Mouse (Mus musculus) limb, embryonic 12.5 days (tissue): ENCODE data around the gene Olfr814. TPM values are rescaled to one million over a fixed set of nuclear protein-coding genes. Genes with fewer than 3 reads are reported as not detected.
"Not testable (repeated sequence)": the region's sequence is repeated elsewhere in the genome, so short reads cannot be mapped to it uniquely, and the experiment has no call there.

Experiments
- ATAC-seq: fragments of 200-750 bp; cut with Nextera tagmentation; 2 replicates; pipeline ENCODE4 v1.8.0; 2017; ENCODE audit warnings: low read depth, moderate TSS enrichment; ENCODE audit not compliant: insufficient number of reproducible peaks, insufficient read depth, low FRiP score, low TSS enrichment
- H3K27ac ChIP-seq: fragments of 300-500 bp; sonication (generic); 2 replicates; pipeline ENCODE4 v1.5.1; 2016; ENCODE audit warnings: mild to moderate bottlenecking, moderate library complexity
- H3K27me3 ChIP-seq: fragments of 300-500 bp; sonication (generic); 2 replicates; pipeline ENCODE4 v1.6.1; 2016; ENCODE audit warnings: mild to moderate bottlenecking, moderate library complexity
- H3K36me3 ChIP-seq: fragments of 300-500 bp; sonication (generic); 2 replicates; pipeline ENCODE4 v1.6.1; 2016; ENCODE audit warnings: mild to moderate bottlenecking, moderate library complexity
- H3K4me1 ChIP-seq: fragments of 300-500 bp; sonication (generic); replicated peaks from 2 replicates; pipeline ENCODE4 v1.6.1; 2016
- H3K4me2 ChIP-seq: fragments of 300-500 bp; sonication (generic); 2 replicates; pipeline ENCODE4 v1.6.1; 2016; ENCODE audit warnings: mild to moderate bottlenecking, moderate library complexity
- H3K4me3 ChIP-seq: fragments of 300-500 bp; sonication (generic); replicated peaks from 2 replicates; pipeline ENCODE4 v1.5.1; 2016; ENCODE audit warnings: mild to moderate bottlenecking
- H3K9ac ChIP-seq: fragments of 300-500 bp; sonication (generic); replicated peaks from 2 replicates; pipeline ENCODE4 v1.6.1; 2016; ENCODE audit warnings: mild to moderate bottlenecking, moderate library complexity
- H3K9me3 ChIP-seq: fragments of 300-500 bp; sonication (generic); 2 replicates; pipeline ENCODE4 v1.6.1; 2016; ENCODE audit warnings: mild to moderate bottlenecking, moderate library complexity
- WGBS: fragments of 180-500 bp; shearing (Covaris S2); methylation state at CpG from one replicate; pipeline ENCODE4 v1.1.7; 2016; 5-methylcytosine and 5-hydroxymethylcytosine counted together
- polyA plus RNA-seq: library from polyadenylated mRNA; unstranded; fragments of >200 nt; fragmentation: Nextera tagmentation; extraction: Ambion mirVana; gene quantifications from 2 replicates; pipeline ENCODE4 v1.2.1, GENCODE M21; 2016

Olfr814 gene
- not detected in 2 replicates for polyA plus RNA-seq

- H3K27me3 ChIP-seq, H3K27ac ChIP-seq, H3K9me3 ChIP-seq, ATAC-seq, H3K4me1 ChIP-seq, H3K4me3 ChIP-seq, H3K9ac ChIP-seq, H3K36me3 ChIP-seq, H3K4me2 ChIP-seq: not testable (repeated sequence)
- 57% methylated on average over 1 of the region's 1 CpGs for WGBS
Measured at GRCm38 (mm10) chr10:129879751-129880150, at the start of gene Olfr814. Olfr814 (minus strand) TSS chr10:129879851.

DNA sequence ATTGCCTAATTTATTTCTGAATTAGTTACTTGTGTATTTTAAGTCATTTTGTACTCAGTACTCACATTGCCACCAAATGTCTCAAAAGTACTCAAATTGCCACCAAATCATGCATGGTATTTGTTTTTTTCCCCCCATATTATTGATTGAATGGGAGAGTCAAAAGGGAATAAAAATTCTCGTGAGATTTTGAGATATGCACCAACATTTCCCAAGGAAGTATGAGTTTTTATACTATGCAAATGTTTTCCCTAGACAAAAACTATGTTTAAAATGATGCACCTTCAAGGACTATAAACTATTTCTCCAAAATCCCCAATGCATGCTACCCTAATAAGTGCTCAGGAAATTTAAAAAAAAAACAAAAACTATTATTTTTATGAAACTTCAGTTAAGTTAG is 35.8 kb upstream of the Olfr814 start, which contains the start of gene Olfr816:
Olfr816 (minus strand) TSS at position 101 of the 400 bp plus-strand sequence.
- ATAC-seq, result no peak

GRCm38 (mm10) chr10:129905767-129906166 is 26.1 kb upstream of the Olfr814 start, which contains the start of gene Olfr815:
Olfr815 (minus strand) TSS chr10:129905867.
- not testable (repeated sequence) for ATAC-seq, H3K4me2 ChIP-seq, H3K9me3 ChIP-seq, H3K36me3 ChIP-seq, H3K4me1 ChIP-seq, H3K27me3 ChIP-seq, H3K9ac ChIP-seq, H3K27ac ChIP-seq, H3K4me3 ChIP-seq
- whole genome bisulfite sequencing, result 57% methylated on average over 1 of the region's 1 CpGs

More for the DNA sequence above, 35.8 kb upstream of the Olfr814 start, which contains the start of gene Olfr816:
- 59% methylated on average over 1 of the region's 1 CpGs for WGBS
- no peak within 1 kb of the TSS for H3K27ac ChIP-seq
- H3K4me2 ChIP-seq, result no peak within 1 kb of the TSS
- H3K9me3 ChIP-seq, result no peaks in the 10 kb centered on the region
- H3K4me1 ChIP-seq, result no peaks in the 10 kb centered on the region
- H3K4me3 ChIP-seq, result no peak within 1 kb of the TSS
- no peak within 1 kb of the TSS for H3K9ac ChIP-seq
- H3K27me3 ChIP-seq, result no peaks in the 10 kb centered on the region
- no peaks in the 10 kb centered on the region for H3K36me3 ChIP-seq

- Histone ChIP-seq H3K36me3 (no peaks in the 10 kb centered on the region), H3K4me1 (no peaks in the 10 kb centered on the region), H3K9me3 (no peaks in the 10 kb centered on the region), H3K4me2 (no peak overlapping the region), H3K27ac (no peak overlapping the region), H3K27me3 (no peaks in the 10 kb centered on the region), H3K4me3 (no peak overlapping the region), H3K9ac (no peak overlapping the region)
- WGBS, result 90% methylated on average over 7 of the region's 7 CpGs
- ATAC-seq, result no peak
Measured at GRCm38 (mm10) chr10:129885934-129886333, 6.3 kb upstream of the Olfr814 start.

GRCm38 (mm10) chr10:129885496-129885895 is 5.8 kb upstream of the Olfr814 start:
- ATAC-seq, H3K4me3 ChIP-seq, H3K9ac ChIP-seq, H3K4me2 ChIP-seq, H3K27me3 ChIP-seq, H3K36me3 ChIP-seq, H3K4me1 ChIP-seq, H3K27ac ChIP-seq, H3K9me3 ChIP-seq: not testable (repeated sequence)
- 74% methylated on average over 6 of the region's 6 CpGs for whole genome bisulfite sequencing

- Histone ChIP-seq H3K4me2 (no peak within 1 kb of the TSS), H3K9ac (no peak within 1 kb of the TSS), H3K4me3 (no peak within 1 kb of the TSS), H3K9me3 (no peaks in the 10 kb centered on the region), H3K36me3 (no peaks in the 10 kb centered on the region), H3K27me3 (no peaks in the 10 kb centered on the region), H3K4me1 (no peaks in the 10 kb centered on the region), H3K27ac (no peak within 1 kb of the TSS)
- no peak for ATAC-seq
Measured at GRCm38 (mm10) chr10:129855067-129855466, 24.6 kb downstream of the Olfr814 start, which contains the start of gene Olfr813. Olfr813 (plus strand) TSS chr10:129855367.

DNA sequence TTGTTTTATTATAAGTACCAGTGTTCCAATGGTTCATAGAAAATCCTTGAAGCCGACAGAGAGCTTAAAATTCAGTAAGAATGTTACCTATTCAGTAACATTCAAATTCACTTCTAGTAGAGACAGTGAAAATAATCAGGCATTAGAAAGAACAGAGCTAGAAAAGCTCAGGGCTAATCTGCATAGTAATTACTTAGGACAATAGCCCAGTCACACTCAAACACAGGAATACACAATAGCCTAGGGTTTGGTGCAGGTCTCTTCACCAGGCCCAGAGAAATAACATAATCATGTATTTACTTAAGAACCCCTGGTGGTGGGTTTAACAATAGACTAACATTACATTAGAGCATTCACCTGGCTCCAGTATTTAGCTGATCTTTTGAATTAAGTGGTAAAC is 32.3 kb downstream of the Olfr814 start:
- Histone ChIP-seq H3K4me1 (no peaks in the 10 kb centered on the region), H3K27ac (no peak overlapping the region), H3K9ac (no peak overlapping the region), H3K4me2 (no peak overlapping the region), H3K9me3 (no peaks in the 10 kb centered on the region), H3K36me3 (no peaks in the 10 kb centered on the region), H3K4me3 (no peak overlapping the region), H3K27me3 (no peaks in the 10 kb centered on the region)
- WGBS, result 95% methylated on average over 1 of the region's 1 CpGs
- no peak for ATAC-seq

DNA sequence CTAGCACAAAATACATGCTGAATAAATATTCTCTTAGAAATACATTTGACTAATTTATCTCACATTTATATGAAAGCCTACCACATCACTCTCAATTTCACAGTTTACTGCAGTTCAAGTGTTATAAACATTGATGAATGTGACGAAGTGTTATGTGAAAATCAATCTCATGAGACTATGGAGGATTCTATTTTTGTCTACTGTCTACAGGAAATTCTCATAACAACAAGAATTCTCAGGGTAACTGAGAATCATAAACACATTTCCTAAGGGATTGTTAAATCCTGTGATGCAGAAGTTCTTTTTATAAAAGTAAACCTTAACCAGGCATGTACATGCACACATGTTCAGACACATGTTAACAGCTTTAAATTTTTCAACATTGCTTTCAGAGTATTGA is 33.7 kb downstream of the Olfr814 start, which contains the start of gene Olfr812:
Olfr812 (minus strand) TSS at position 101 of the 400 bp plus-strand sequence.
- H3K4me1 ChIP-seq, result no peaks in the 10 kb centered on the region
- no peak for ATAC-seq
- no peak within 1 kb of the TSS for H3K4me3 ChIP-seq
- H3K27me3 ChIP-seq, result no peaks in the 10 kb centered on the region
- no peaks in the 10 kb centered on the region for H3K36me3 ChIP-seq
- no peaks in the 10 kb centered on the region for H3K9me3 ChIP-seq
- WGBS, result 65% methylated on average over 1 of the region's 1 CpGs
- H3K9ac ChIP-seq, result no peak within 1 kb of the TSS
- no peak within 1 kb of the TSS for H3K4me2 ChIP-seq
- H3K27ac ChIP-seq, result no peak within 1 kb of the TSS

Other genes with a start within 250 kb of the Olfr814 start
- not detected in 2 replicates for gene Olfr799, start 242.4 kb downstream of the Olfr814 start, polyA plus RNA-seq
- not detected in 2 replicates for gene Olfr800, start 222.2 kb downstream of the Olfr814 start, polyA plus RNA-seq
- gene Olfr801, start 206.0 kb downstream of the Olfr814 start, polyA plus RNA-seq, result not detected in 2 replicates
- not detected in 2 replicates for gene Olfr802, start 191.7 kb downstream of the Olfr814 start, polyA plus RNA-seq
- not detected in 2 replicates for gene Olfr803, start 185.6 kb downstream of the Olfr814 start, polyA plus RNA-seq
- gene Olfr804, start 176.6 kb downstream of the Olfr814 start, polyA plus RNA-seq, result not detected in 2 replicates
- not detected in 2 replicates for gene Olfr805, start 150.5 kb downstream of the Olfr814 start, polyA plus RNA-seq
- not detected in 2 replicates for gene Olfr806, start 137.9 kb downstream of the Olfr814 start, polyA plus RNA-seq
- gene Olfr807, start 122.1 kb downstream of the Olfr814 start, polyA plus RNA-seq, result not detected in 2 replicates
- not detected in 2 replicates for gene Olfr808, start 114.4 kb downstream of the Olfr814 start, polyA plus RNA-seq
- not detected in 2 replicates for gene Olfr809, start 105.2 kb downstream of the Olfr814 start, polyA plus RNA-seq
- not detected in 2 replicates for gene Olfr810, start 84.9 kb downstream of the Olfr814 start, polyA plus RNA-seq
- not detected in 2 replicates for gene Olfr811, start 75.5 kb downstream of the Olfr814 start, polyA plus RNA-seq
- not detected in 2 replicates for gene Olfr812, start 33.8 kb downstream of the Olfr814 start, polyA plus RNA-seq
- gene Olfr813, start 24.5 kb downstream of the Olfr814 start, polyA plus RNA-seq, result not detected in 2 replicates
- gene Olfr815, start 26.0 kb upstream of the Olfr814 start, polyA plus RNA-seq, result not detected in 2 replicates
- not detected in 2 replicates for gene Olfr816, start 35.7 kb upstream of the Olfr814 start, polyA plus RNA-seq
- not detected in 2 replicates for gene Olfr818, start 69.2 kb upstream of the Olfr814 start, polyA plus RNA-seq
- not detected in 2 replicates for gene Olfr819, start 87.4 kb upstream of the Olfr814 start, polyA plus RNA-seq
- gene Olfr247, start 96.3 kb upstream of the Olfr814 start, polyA plus RNA-seq, result not detected in 2 replicates
- gene Gm10310, start 105.2 kb upstream of the Olfr814 start, polyA plus RNA-seq, result not detected in 2 replicates
- gene Olfr820, start 132.8 kb upstream of the Olfr814 start, polyA plus RNA-seq, result not detected in 2 replicates
- not detected in 2 replicates for gene Olfr821, start 150.5 kb upstream of the Olfr814 start, polyA plus RNA-seq
- not detected in 2 replicates for gene Olfr822, start 191.4 kb upstream of the Olfr814 start, polyA plus RNA-seq
- not detected in 2 replicates for gene Olfr823, start 235.5 kb upstream of the Olfr814 start, polyA plus RNA-seq